Mouse (Mus musculus): ENCODE data around the gene 1700017B05Rik. TPM values are rescaled to one million over a fixed set of nuclear protein-coding genes. Genes with fewer than 3 reads are reported as not detected.
"Not testable (repeated sequence)": the region's sequence is repeated elsewhere in the genome, so short reads cannot be mapped to it uniquely, and the experiment has no call there.

Gene 1700017B05Rik
- total RNA-seq, 2 experiments from 2014 or later: 11.0 to 11.5 TPM

DNA sequence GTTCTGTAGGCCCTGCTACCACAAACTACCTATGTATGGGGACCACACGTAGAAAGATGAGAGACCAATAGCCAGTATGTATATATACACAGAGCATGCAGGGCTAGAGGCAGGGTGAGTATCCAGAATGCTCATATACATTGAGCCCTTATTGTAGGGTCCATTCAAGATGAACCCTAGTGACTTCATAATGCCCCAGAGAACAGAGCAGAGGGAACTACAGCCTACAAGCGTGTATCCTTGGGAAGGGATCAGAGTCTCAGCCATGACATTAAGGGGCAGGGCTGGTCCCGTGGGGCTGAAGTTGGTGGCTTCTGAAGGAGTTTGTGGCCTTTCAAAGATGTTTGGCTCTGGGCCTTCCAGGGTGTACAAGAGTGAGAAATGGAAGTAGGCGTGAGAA, 12.4 kb downstream of the 1700017B05Rik start:
- no peak for DNase-seq (ENCODE audit: low spot score)
- intact Hi-C loops (cut with DNase I): no loop called here

DNA sequence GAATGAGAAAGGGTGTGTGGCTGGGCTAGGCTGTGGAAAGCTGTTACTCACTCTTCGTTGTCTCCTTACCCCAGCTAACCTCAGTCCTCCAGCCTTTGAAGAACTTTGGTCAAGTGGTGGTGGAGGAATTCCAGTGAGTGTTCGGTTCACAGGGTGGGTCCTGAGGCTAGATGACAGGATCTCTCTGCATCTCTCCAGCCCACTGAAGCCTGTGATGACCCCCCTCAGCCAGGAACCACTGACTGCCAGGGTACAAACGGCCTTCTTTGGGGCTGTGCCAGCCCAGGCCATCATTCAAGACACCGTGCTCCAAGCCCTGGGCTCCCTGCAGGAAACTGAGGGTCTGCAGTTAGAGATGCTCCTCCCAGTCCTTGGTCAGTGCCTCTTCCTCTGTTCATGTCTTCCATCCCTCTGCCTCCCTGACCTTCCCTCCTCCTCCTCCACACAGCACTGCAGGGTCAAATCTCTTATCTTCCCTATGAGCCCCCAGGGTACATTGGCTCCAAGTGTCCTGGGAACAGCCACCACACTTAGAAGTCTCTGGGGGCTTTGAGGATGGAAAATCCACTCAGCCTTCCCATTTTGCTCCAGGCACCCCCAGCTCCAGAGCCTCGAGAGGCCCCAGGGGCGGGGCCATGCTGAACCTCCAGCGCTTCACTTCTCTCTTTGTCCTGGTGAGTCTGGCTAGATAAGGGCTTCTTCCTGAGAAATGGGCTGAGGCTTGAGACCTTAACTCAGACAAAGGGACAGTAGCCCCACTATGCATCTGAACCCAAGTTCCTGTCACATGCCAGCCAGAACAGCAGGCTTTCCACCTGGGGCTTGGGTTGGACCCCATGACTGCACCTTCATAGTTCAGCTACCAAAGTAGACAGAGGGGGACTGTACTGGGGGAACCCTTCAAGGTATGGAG, 14.1 kb downstream of the 1700017B05Rik start:
- DNase-seq (ENCODE audit: low spot score): no peak
- intact Hi-C loops (cut with DNase I): no loop called here

DNA sequence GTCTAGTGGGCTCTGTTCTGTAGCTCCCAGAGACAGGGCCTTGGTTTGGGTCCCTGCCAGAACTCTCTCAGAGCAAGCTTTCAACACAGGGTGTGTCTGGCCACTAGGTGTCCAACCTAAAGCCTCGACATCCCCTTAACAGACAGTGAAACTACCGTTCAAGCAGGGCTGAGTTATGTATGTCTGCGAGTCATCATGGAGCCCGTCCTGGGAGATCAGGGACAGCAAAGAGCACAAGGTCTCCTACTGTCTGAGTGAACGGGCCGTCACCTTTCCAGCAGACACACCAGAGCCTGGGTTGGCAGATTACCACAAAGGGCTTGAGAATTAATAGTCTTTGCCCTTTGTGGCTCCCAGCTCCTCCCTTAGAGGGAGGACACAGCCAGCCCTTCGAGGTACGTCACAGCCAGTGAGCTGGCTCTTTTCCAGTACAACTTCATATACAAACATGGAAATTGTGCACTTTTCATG, 15.2 kb downstream of the 1700017B05Rik start:
- no peak for DNase-seq (ENCODE audit: low spot score)

DNA sequence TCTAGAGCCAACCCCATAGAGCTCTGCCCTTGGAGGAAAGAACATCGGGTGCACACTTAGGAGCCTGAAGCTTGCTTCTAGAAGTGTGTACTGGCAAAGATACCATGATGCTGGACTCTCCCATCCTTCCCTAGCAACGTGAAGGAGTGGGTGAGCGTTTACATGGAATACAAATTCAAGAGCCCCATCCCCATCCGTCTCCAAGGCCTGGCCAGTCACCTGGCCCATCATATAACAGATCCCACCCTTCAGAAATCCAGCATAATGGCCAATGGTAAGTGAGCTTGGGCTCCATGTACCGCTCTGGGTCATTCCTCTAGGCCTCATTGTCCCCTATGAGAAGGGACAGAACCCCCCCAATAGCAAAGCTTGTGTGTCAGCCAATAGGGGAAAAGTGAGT, 15.9 kb downstream of the 1700017B05Rik start:
- DNase-seq (ENCODE audit: low spot score): no peak
- intact Hi-C loops (cut with DNase I): no loop called here

More for the DNA sequence above, 15.2 kb downstream of the 1700017B05Rik start:
- intact Hi-C loops (cut with DNase I): no loop called here

DNA sequence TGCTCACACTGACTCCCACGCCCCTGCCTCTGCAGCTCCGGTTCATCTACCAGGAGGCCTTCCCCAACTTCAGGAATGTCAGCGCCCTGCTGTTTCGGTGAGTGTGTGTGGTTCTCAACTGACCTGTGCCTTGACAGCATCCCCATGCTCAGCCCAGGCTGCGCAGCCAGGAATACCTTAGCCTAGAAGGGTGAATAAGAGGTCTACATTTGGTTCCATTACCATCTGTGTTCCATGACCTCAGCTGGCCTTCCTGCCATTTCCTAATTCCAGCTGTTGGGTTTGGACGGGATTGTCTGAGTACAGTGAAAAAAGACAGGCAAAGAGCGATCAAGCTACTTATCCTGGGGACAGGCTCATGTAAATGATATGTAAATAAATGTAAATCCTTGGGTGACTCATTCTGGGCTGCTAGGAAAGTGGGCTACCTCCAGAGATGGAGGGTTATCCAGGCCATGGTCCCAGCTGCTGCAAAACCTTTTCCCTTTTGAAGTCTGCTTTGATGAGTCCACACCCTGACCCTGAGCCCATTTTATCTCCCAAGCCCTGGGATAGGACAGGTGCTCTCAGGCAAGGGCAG, 18.2 kb downstream of the 1700017B05Rik start:
- DNase-seq (ENCODE audit: low spot score): no peak
- intact Hi-C loops (cut with DNase I): no loop called here

DNA sequence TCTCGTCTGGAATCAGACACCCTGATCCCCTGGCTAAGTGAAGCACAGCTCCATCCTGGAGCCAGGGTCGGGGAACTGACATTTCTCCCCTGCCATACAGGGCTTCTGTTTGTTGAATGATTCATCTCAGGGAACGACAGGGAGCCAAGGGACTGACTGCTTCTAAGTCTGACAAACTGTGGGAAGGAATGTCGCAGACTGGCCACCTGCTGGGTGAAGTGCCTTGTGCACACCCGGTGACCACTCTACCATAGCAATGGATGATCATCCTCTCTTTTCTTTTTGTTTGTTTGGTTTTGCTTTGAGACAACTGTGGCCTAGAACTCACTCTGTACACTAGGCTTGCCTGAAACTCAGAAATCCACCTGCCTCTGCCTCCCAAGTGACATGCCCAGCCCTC, 19.5 kb downstream of the 1700017B05Rik start:
- DNase-seq (ENCODE audit: low spot score): no peak
- intact Hi-C loops (cut with DNase I): no loop called here

DNA sequence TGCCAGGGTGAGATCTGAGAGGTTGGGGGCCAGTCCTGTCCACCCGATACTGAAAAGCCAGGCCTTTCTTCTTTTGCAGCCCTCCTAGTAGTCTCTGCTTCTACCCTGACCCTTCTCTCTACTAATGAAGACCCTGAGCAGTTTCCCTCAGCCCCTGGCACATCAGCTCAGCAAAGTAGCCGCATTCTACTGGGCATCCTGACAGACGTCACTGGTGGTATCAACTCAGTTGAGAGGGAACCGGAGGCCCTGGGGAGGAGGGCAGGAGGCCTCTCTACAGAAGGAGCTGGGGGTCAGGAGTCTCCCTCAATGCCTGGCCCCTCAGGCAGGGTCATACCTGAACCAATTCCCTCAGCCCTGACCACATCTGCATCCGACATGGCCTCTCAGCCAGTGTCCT, 21.3 kb downstream of the 1700017B05Rik start:
- DNase-seq (ENCODE audit: low spot score): no peak
- intact Hi-C loops (cut with DNase I): no loop called here

DNA sequence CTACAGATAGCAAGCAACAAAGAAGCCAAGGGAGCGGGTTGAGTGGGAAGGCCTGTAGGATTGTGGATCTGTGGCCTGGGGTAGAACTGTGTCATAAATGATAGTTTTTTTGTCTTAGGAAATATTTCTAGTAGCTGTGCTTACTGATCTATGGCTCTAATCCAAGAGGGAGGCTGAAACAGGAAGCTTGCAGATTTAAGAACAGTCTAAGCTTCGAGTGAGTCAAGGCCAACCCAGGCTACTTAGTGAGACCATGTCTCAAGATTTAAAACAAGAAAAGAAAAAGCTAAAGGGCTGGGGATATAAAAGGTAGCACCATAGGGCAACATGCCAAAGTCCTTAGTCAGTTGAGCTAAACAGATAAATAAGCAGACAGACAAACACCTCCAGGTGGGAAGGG, 24.2 kb downstream of the 1700017B05Rik start:
- intact Hi-C loops (cut with DNase I): no loop called here
- no peak for DNase-seq (ENCODE audit: low spot score)

DNA sequence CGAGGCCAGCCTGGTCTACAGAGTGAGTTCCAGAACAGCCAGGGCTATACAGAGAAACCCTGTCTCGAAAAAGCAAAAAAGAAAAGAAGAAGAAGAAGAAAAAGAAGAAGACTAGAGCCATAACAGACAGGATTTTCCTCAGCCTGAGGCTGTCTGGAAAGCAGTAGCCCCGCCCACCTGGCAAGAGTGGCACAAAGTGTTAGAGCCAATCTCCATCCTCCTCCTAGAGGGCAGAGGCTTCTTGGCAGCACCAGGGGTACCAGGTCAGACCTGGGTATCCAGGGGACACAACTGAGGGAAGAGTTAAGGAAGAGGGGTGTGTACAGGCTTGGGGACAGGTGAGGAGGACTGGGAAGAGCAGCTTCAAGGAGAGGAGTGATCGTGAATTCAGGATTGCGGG, 24.7 kb downstream of the 1700017B05Rik start:
- DNase-seq (ENCODE audit: low spot score): no peak
- intact Hi-C loops (cut with DNase I): no loop called here

DNA sequence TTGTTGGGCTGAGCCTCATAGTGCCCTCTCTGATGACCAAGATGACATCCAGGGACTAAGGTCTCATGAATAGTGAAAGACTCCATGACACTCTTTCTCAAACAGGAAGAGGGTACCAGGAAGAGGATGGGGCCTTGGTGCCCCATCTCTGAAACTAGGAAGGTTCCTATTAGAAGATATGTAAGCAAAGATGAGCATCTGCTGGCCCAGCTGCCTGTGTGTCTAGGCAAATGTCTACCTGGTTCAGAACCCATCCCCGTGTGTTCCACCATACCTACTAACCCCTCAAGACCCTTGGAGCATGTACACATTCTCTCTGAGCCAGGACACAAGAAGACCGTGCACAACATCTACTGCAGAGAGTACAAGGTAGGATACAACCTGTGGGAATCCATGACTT, 26.2 kb downstream of the 1700017B05Rik start, which contains the start of gene Trcg1:
TSS of gene Trcg1 (plus strand) at position 301 of the 400 bp plus-strand sequence.
- intact Hi-C loops (cut with DNase I): no loop called here
- no peak for DNase-seq (ENCODE audit: low spot score)

DNA sequence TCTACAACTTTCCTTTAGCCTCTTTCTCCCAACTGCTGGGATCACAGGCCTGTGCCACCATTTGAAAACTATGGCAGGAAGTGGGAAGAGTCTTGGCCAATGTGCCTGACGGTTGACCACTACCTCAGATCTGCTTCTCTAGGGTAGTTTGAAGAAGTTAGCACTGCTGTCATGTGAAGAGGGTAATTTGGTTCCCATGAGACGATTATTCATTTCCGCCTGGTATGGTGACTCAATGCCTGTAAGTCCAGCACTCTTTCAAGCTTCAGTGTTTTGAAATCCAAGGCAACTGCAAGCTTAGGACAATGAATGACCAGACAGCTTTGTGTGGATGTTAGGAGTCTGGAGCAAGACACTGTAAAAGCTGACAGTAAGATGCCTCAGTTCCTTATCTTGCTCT, 28.6 kb downstream of the 1700017B05Rik start:
- no peak for DNase-seq (ENCODE audit: low spot score)
- intact Hi-C loops (cut with DNase I): no loop called here

DNA sequence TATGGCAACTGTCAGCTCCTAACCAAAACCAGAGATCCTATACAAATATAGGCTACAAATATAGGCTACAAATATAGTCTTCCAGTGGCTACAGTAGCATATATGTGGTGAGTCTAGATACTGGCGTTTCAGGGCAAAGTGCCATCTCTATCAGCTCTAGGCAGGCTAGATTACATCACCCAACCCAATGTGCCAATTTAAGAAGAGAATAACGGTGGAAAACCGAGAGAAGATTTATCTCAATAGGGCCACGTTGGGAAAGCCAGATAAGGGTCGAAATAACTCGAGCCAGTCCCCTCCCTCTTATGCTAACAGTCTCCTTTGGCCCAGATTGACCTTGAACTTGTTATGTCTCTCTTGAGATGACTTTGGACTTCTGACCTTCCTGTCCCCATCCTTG, 29.3 kb downstream of the 1700017B05Rik start:
- intact Hi-C loops (cut with DNase I): no loop called here
- no peak for DNase-seq (ENCODE audit: low spot score)

DNA sequence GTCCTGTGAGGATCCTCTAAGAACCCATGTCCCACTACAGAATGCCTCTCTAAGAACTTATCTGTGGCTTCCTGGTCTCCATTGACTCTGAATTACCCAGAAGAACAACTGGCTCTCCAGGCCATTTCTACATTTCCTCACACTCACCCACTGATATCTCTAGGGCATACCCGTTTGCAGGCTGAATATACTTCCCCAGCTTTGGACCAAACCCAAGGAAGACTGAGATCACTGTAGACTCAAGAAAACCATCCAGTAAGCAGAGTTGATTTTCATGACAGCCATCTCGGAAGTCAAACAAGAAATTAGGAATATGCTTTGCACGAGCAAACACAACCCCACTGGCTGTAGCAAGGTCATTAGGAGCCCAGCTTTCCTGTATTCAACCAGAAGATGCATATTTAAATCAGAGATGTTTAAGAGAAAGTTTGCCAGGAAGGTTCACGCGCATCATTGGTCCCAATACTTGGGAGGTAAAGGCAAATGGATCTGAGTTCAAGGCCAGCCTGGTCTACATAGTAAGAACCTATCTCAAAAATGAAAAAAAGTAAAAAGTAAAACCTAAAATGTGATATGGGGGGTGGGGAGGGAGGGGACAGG, 30.0 kb downstream of the 1700017B05Rik start:
- no peak for DNase-seq (ENCODE audit: low spot score)
- intact Hi-C loops (cut with DNase I): no loop called here

DNA sequence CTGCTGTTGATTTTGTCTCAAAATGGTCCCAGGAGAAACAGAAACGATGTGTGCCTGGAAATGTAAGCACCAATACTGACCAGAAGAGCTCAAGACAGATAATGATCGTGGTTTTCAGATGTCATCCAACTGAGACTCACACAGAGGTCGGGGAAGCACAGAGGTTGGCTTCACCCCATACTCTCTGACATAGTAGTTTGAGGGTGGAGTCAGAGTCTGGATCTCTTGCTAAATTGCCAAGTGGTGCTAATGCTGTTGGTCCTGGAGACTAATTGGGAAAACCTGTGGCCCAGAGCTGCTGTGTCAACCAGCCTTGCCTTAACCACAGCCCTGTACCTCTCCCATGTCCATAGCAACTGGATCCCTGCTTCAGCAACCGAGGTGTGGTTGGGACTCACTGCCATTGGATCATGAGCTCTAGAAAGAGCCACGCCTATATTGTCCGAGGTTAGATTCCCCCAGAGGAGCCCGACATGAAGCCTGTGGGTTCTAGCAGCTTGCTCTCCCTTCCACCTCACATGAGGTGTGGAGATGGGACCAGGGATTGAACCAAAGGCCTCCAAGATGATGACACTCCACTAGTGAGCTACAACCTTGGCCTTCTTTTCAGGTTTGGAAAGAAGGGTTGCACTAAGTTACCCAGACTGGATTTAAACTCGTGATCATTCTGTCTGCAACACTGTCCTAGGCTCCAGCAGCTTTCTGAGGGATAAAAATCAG, 30.7 kb downstream of the 1700017B05Rik start:
- intact Hi-C loops (cut with DNase I): no loop called here
- no peak for DNase-seq (ENCODE audit: low spot score)

DNA sequence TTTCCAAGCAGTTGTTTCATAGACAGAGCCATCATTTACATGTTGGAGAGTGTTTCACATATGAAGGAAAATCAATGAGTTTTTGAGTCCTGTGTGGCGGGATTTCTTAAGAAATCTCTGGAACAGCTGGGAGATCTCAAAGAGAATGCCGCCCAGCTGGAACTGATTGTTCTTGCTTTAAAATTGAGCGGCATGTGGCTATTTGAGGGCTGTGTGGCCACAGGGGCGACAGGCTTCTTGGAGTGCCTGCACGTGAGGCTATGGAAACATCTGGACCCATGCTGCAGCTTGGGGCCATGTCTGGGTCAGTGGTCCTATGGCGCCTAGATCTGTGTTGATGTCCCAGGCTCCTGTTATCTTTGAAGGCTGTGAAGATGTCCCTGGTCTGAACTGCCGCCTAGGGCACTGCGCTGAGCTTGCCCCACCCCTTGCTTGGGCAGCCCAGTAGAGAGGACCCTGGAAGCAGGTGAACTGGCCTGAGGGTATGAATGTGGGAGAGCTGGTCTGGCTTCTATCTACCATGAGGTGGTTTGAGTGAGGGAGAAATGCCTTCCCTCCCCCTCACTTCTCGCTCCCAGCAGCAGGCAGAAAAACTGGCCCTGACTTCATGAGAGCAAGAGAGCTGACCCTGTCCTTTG, 32.1 kb downstream of the 1700017B05Rik start:
- no peak for DNase-seq (ENCODE audit: low spot score)
- intact Hi-C loops (cut with DNase I): no loop called here

DNA sequence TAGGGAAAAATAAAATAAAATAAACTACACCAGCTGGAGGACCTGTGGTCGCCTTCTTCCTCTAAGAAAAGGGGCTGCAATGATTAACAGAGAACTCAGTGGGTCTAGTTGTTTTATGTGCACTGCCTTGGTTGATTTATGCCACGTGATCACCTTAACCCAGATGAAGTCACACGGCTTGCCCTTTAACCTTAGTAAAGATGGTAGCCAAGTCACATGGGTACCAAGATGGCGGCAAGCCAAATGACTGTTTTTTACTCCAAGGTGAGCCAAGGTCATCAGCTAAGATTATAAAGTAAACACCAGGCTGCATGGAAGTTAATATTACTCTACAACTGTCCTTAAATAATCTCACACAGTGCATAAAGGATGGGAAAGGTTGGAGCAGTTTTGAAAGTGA, 32.7 kb downstream of the 1700017B05Rik start:
- intact Hi-C loops (cut with DNase I): no loop called here
- no peak for DNase-seq (ENCODE audit: low spot score)

DNA sequence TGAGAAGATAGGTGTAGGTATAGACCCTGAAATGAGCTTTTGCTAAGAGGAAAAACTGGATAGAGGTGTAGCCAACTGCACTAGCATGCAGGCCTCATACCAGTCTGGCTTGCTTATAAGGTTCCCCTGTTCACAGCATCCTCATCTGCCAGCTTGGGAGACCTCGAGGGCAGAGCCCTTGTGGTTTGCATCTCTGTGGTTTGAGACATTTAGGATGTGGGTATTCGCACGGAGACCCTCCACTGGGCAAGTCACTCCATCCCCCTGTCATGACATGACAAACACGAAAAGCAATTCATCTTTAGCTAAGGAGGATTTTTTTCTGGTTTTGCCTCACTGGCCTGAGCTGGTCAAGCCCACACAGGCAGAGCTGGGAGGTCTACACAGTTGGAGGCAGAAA, 34.2 kb downstream of the 1700017B05Rik start:
- intact Hi-C loops (cut with DNase I): no loop called here
- DNase-seq (ENCODE audit: low spot score): no peak

DNA sequence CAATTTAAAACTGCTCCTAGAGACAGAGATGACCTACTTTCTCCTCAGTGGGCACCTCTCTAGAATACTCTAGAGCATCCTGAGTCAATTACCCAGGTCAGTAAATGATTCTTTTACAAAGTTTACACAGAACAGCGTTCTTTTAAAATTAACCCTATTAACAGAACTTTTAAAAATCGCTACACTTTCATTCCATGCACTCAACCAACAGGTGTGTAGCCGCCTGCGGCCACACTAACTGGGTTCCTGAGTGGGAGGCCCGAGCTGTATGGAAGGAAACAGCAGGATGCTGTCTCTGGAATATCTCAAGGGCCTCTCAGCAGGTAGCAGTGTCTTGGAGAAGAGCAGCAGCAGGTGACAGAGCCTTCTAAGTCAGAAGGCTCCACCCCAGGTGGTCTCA, 35.2 kb downstream of the 1700017B05Rik start:
- intact Hi-C loops (cut with DNase I): no loop called here
- no peak for DNase-seq (ENCODE audit: low spot score)

DNA sequence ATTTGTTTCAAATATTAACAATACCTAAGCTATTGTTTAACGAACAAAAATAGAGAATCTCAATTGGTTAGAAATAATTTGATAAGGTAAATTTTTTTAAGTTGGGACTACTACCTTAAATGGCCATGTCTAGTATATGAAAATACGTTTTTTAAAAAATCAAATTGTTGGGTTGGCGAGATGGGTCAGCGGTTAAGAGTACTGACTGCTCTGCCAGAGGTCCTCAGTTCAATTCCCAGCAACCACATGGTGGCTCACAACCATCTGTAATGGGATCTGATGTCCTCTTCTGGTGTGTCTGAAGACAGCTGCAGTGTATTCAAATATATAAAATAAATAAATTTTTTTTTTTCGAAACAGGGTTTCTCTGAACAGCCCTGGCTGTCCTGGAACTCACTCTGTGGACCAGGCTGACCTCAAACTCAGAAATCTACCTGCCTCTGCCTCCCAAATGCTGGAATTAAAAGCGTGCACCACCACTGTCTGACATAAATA, 35.7 kb downstream of the 1700017B05Rik start:
- intact Hi-C loops (cut with DNase I): not testable (repeated sequence)

More for the DNA sequence above, 35.7 kb downstream of the 1700017B05Rik start:
- DNase-seq (ENCODE audit: low spot score): not testable (repeated sequence)
